ENCODE assay signal across 17 mouse cellular contexts in the genomic region with DNA sequence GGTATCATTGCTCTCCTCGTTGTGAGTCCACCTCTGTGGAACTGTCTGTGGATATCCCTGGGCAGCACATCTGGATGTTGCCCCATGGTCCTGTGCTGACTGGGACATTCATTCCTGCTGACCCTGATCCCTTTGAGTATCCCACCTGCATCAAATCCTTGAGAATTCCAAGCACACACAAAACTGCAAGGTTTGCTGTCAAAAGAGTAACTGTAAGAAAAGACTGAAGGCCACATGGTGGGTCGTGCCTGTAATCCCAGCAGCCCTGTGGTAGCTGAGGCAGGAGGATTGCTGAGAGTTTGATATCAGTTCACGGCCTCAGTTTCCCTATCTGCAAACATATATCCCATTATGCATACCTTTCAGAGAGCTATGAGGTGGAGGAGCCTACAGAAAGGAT.
"Had no signal": no experiment of that assay in that cellular context is flagged by ENCODE, and none has a peak within 500 bp of the region (broad histone marks: within the 10 kb centered on the region; RNA-seq: fewer than 3 reads in every experiment).

No protein-coding gene starts in this region.

- H3K9ac ChIP-seq: neural tube, embryonic 12.5 days; neural tube, embryonic 13.5 days; neural tube, embryonic 15.5 days; stomach, embryonic 15.5 days had no signal

- H3K27ac ChIP-seq: neural tube, embryonic 12.5 days; neural tube, embryonic 15.5 days; stomach, embryonic 15.5 days; stomach, postnatal 0 days had no signal

- H3K36me3 ChIP-seq: neural tube, embryonic 12.5 days; neural tube, embryonic 13.5 days; neural tube, embryonic 15.5 days; stomach, embryonic 15.5 days had no signal

- H3K27me3 ChIP-seq: neural tube, embryonic 12.5 days; neural tube, embryonic 13.5 days; neural tube, embryonic 15.5 days; stomach, embryonic 15.5 days had no signal

- H3K9me3 ChIP-seq: neural tube, embryonic 12.5 days; neural tube, embryonic 13.5 days; neural tube, embryonic 15.5 days; stomach, embryonic 15.5 days had no signal

- H3K4me3 ChIP-seq: neural tube, embryonic 12.5 days; neural tube, embryonic 13.5 days; neural tube, embryonic 15.5 days; stomach, embryonic 15.5 days had no signal

- H3K4me2 ChIP-seq: neural tube, embryonic 12.5 days; neural tube, embryonic 13.5 days; stomach, embryonic 15.5 days had no signal

- DNase-seq: retina, postnatal 1 day; right cerebral cortex, adult 18-20 months; right cerebral cortex, postnatal 14 days; right cerebral cortex, postnatal 25 days; right cerebral cortex, postnatal 4 days; spleen, adult 18-20 months; thymus, adult 18-20 months; thymus, adult 2 months; thymus, postnatal 14 days; thymus, postnatal 25 days; thymus, postnatal 36 days; thymus, postnatal 4 days had no signal
